Mouse (Mus musculus) hindbrain, embryonic 14.5 days (tissue): ENCODE results near the gene Dyrk1a. TPM values are rescaled to one million over a fixed set of nuclear protein-coding genes. Genes with fewer than 3 reads are reported as not detected.

Experiments used
- ATAC-seq: fragments of 200-750 bp; cut with Nextera tagmentation; 2 replicates; pipeline ENCODE4 v1.8.0; 2017; ENCODE audit warnings: moderate number of reproducible peaks, mild to moderate bottlenecking, moderate TSS enrichment, moderate library complexity; ENCODE audit not compliant: low FRiP score
- DNase-seq: peaks from one replicate; pipeline ENCODE4 v3.0.0-alpha.2; 2015; ENCODE audit warnings: low spot score
- H3K27ac ChIP-seq: fragments of 300-500 bp; sonication (generic); 2 replicates; pipeline ENCODE4 v1.5.1; 2014; ENCODE audit warnings: mild to moderate bottlenecking, moderate library complexity
- H3K27me3 ChIP-seq: fragments of 300-500 bp; sonication (generic); 2 replicates; pipeline ENCODE4 v1.6.1; 2014; ENCODE audit warnings: mild to moderate bottlenecking, low read length, mixed read lengths; ENCODE audit not compliant: control insufficient read depth, insufficient read depth
- H3K36me3 ChIP-seq: fragments of 300-500 bp; sonication (generic); replicated peaks from 2 replicates; pipeline ENCODE4 v1.6.1; 2014; ENCODE audit not compliant: control insufficient read depth, insufficient read depth
- H3K4me1 ChIP-seq: fragments of 300-500 bp; sonication (generic); replicated peaks from 2 replicates; pipeline ENCODE4 v1.6.1; 2014; ENCODE audit warnings: antibody characterized with exemption, low read length, mixed read lengths; ENCODE audit not compliant: control insufficient read depth, insufficient read depth
- H3K4me2 ChIP-seq: fragments of 300-500 bp; sonication (generic); replicated peaks from 2 replicates; pipeline ENCODE4 v1.6.1; 2014; ENCODE audit warnings: mild to moderate bottlenecking, moderate library complexity
- H3K4me3 ChIP-seq: fragments of 300-500 bp; sonication (generic); replicated peaks from 2 replicates; pipeline ENCODE4 v1.5.1; 2014; ENCODE audit warnings: mild to moderate bottlenecking, low read length
- H3K9ac ChIP-seq: fragments of 300-500 bp; sonication (generic); 2 replicates; pipeline ENCODE4 v1.6.1; 2014
- H3K9me3 ChIP-seq: fragments of 300-500 bp; sonication (generic); 2 replicates; pipeline ENCODE4 v1.6.1; 2016; ENCODE audit warnings: low read length; ENCODE audit not compliant: control insufficient read depth
- WGBS: fragments of 180-500 bp; shearing (Covaris S2); extraction: QIAGEN DNeasy Blood & Tissue Kit; methylation state at CpG from one replicate; pipeline ENCODE4 v1.1.7; 2014; 5-methylcytosine and 5-hydroxymethylcytosine counted together
- polyA plus RNA-seq: library from polyadenylated mRNA; unstranded; fragments of >200 nt; fragmentation: Nextera tagmentation; extraction: Ambion mirVana; gene quantifications from 2 replicates; pipeline ENCODE4 v1.2.1, GENCODE M21; 2014

Dyrk1a gene
- polyA plus RNA-seq, 1 experiment from 2014 or later: 14.0 TPM

DNA sequence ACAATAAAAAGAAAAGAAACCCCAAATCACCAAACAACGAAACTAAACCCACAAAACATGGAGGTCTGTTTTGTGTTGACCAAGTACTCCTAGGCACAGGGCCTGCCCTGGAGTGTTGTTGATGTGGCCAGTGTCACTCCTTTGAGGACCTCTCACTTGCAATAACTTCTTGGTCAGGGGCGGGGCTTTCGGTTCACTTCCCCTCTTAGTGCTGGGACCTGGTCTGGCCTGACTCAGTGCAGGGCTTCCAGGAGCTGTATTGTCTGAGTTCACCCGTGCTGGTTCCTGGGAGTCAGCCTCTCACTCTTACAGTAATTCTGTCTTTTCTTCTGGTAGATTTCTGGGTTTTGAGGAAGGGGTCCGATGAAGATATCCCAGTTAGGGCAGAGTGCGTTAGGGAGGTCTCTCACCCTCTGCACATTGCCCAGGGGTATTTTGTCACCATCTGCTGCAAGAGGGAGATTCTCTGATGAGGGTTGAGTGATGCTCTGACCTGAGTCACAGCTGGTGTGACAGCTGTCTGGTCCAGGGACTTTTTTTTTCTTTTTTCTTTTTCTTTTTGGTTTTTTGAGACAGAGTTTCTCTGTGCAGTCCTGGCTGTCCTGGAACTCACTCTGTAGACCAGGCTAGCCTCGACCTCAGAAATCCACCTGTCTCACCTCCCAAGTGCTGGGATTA is 150.8 kb downstream of the Dyrk1a start:
- Histone ChIP-seq H3K9ac (no peak overlapping the region), H3K4me3 (no peak overlapping the region), H3K36me3 (no peaks in the 10 kb centered on the region), H3K9me3 (no peaks in the 10 kb centered on the region; the same call in 1 of the 2 replicates), H3K27me3 (no peaks in the 10 kb centered on the region), H3K4me2 (no peak overlapping the region), H3K4me1 (0 out of 2 replicates have a peak, but pooled peaks cover 3% of the 10 kb centered on the region), H3K27ac (no peak overlapping the region)
- ATAC-seq (no peak), DNase-seq (no peak)
- WGBS: 71% methylated on average over 7 of the region's 7 CpGs

DNA sequence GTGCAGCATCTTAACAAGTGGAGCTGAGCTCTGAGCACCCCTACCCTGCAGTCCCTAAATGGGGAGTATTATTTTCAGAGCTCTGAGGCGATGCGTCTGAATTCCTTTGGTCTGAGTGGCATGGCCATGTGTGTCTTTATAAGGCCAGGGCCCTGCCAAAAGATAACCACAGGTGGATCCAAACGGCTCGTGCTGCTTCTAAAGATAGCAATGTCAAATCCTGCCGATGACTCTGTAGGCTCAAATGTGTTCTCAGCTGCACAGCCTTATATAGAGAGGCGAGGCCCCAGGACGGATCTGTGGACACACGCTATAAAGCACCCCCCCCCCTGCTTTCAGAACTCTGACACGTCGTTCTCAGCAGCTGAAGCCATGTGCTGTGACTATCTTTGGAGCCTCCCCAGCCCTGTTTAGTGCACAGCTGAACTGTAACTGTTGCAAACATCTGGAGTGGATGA is 151.8 kb downstream of the Dyrk1a start:
- Histone ChIP-seq H3K9me3 (no peaks in the 10 kb centered on the region; the same call in 1 of the 2 replicates), H3K4me3 (no peak overlapping the region), H3K36me3 (no peaks in the 10 kb centered on the region), H3K9ac (no peak overlapping the region), H3K4me2 (no peak overlapping the region), H3K27me3 (no peaks in the 10 kb centered on the region), H3K4me1 (0 out of 2 replicates have a peak, but pooled peaks cover 3% of the 10 kb centered on the region), H3K27ac (no peak overlapping the region)
- 84% methylated on average over 10 of the region's 10 CpGs for WGBS
- DNase-seq (no peak), ATAC-seq (no peak)

- WGBS: 84% methylated on average over 12 of the region's 12 CpGs
- no peak overlapping the region for H3K27ac ChIP-seq
- H3K4me2 ChIP-seq: no peak overlapping the region
- no peak for ATAC-seq
- no peaks in the 10 kb centered on the region for H3K36me3 ChIP-seq
- 0 out of 2 replicates have a peak, but pooled peaks cover 3% of the 10 kb centered on the region for H3K4me1 ChIP-seq
- no peak overlapping the region for H3K9ac ChIP-seq
- no peaks in the 10 kb centered on the region for H3K27me3 ChIP-seq
- no peaks in the 10 kb centered on the region for H3K9me3 ChIP-seq
- no peak overlapping the region for H3K4me3 ChIP-seq
- no peak for DNase-seq
Measured at GRCm38 (mm10) chr16:94722936-94723335, 153.1 kb downstream of the Dyrk1a start.

- Histone ChIP-seq H3K9me3 (no peaks in the 10 kb centered on the region), H3K4me3 (peak overlapping the region; percentile 37), H3K9ac (peak overlapping the region; percentile 51), H3K4me2 (peak overlapping the region; percentile 85), H3K27ac (peak overlapping the region; percentile 85), H3K4me1 (0 out of 2 replicates have a peak, but pooled peaks cover 3% of the 10 kb centered on the region), H3K36me3 (no peaks in the 10 kb centered on the region), H3K27me3 (no peaks in the 10 kb centered on the region)
- DNase-seq: peak; percentile 88
- WGBS: 0% methylated on average over 23 of the region's 23 CpGs
- ATAC-seq: peak; percentile 95
Measured at GRCm38 (mm10) chr16:94724061-94724596, 154.3 kb downstream of the Dyrk1a start.

- H3K9me3 ChIP-seq: no peaks in the 10 kb centered on the region
- no peaks in the 10 kb centered on the region for H3K36me3 ChIP-seq
- ATAC-seq: peak; percentile 38; the same call in 1 of the 2 replicates
- H3K4me2 ChIP-seq: peak overlapping the region; percentile 85
- H3K4me1 ChIP-seq: 0 out of 2 replicates have a peak, but pooled peaks cover 3% of the 10 kb centered on the region
- H3K27me3 ChIP-seq: no peaks in the 10 kb centered on the region
- under 1% methylated on average over 18 of the region's 18 CpGs for WGBS
- peak overlapping the region; percentile 51 for H3K9ac ChIP-seq
- DNase-seq: peak; percentile 69
- peak overlapping the region; percentile 37 for H3K4me3 ChIP-seq
- peak overlapping the region; percentile 85 for H3K27ac ChIP-seq
Measured at GRCm38 (mm10) chr16:94724747-94725211, 155.0 kb downstream of the Dyrk1a start.

GRCm38 (mm10) chr16:94729236-94729635 is 159.4 kb downstream of the Dyrk1a start:
- Histone ChIP-seq H3K27ac (no peak overlapping the region), H3K4me1 (no peaks in the 10 kb centered on the region), H3K4me2 (no peak overlapping the region), H3K9ac (no peak overlapping the region), H3K36me3 (no peaks in the 10 kb centered on the region), H3K27me3 (no peaks in the 10 kb centered on the region), H3K4me3 (no peak overlapping the region), H3K9me3 (no peaks in the 10 kb centered on the region)
- 91% methylated on average over 6 of the region's 6 CpGs for WGBS
- ATAC-seq: no peak
- DNase-seq: no peak

DNA sequence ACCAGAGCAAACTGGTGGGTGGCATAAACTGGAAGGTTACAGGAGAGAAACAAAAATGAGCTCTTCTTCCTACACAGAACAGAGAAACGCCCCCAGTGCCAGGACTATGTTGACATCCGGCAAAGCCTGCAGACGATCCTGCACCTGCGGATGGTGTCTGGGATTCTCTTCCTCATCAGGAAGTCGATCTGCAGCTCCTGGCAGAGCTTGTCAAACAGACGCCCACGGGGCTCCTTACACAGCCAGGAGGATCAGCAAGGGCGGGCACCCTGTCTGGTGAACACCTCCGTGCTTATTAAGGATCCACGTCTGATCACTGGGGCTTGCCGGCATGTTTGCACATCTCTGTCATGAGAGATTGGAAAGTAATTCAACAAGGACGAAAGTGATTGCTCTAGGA is 161.2 kb downstream of the Dyrk1a start:
- DNase-seq: no peak

DNA sequence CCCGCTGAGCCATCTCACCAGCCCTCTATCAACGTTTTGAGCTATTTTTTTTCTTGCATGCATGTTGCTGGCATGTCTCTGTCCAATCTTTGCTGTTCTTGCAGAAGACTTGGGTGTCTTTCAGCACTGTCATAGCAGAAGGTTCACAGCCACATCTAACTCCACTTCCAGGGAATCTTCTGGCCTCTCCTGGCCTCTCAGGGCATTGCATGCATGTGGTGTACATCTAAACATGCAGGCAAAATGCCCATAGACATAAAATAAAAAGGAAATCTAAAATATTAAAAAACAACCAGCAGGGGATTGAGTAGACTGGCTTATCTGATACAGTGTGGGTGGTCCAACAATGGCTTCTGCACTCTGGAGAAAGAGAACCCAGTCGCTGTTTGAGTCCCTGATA is 165.7 kb downstream of the Dyrk1a start:
- Histone ChIP-seq H3K4me3 (no peak overlapping the region), H3K9me3 (no peaks in the 10 kb centered on the region), H3K4me2 (no peak overlapping the region), H3K27me3 (no peaks in the 10 kb centered on the region), H3K4me1 (no peaks in the 10 kb centered on the region), H3K9ac (no peak overlapping the region), H3K36me3 (no peaks in the 10 kb centered on the region), H3K27ac (no peak overlapping the region)
- ATAC-seq (no peak), DNase-seq (no peak)
- WGBS: 64% methylated on average over 3 of the region's 3 CpGs

More for the DNA sequence above, 161.2 kb downstream of the Dyrk1a start:
- WGBS: 73% methylated on average over 12 of the region's 12 CpGs
- Histone ChIP-seq H3K4me3 (no peak overlapping the region), H3K9ac (no peak overlapping the region), H3K4me2 (no peak overlapping the region), H3K4me1 (no peaks in the 10 kb centered on the region), H3K9me3 (no peaks in the 10 kb centered on the region), H3K27me3 (no peaks in the 10 kb centered on the region), H3K36me3 (no peaks in the 10 kb centered on the region), H3K27ac (no peak overlapping the region)
- ATAC-seq: no peak

DNA sequence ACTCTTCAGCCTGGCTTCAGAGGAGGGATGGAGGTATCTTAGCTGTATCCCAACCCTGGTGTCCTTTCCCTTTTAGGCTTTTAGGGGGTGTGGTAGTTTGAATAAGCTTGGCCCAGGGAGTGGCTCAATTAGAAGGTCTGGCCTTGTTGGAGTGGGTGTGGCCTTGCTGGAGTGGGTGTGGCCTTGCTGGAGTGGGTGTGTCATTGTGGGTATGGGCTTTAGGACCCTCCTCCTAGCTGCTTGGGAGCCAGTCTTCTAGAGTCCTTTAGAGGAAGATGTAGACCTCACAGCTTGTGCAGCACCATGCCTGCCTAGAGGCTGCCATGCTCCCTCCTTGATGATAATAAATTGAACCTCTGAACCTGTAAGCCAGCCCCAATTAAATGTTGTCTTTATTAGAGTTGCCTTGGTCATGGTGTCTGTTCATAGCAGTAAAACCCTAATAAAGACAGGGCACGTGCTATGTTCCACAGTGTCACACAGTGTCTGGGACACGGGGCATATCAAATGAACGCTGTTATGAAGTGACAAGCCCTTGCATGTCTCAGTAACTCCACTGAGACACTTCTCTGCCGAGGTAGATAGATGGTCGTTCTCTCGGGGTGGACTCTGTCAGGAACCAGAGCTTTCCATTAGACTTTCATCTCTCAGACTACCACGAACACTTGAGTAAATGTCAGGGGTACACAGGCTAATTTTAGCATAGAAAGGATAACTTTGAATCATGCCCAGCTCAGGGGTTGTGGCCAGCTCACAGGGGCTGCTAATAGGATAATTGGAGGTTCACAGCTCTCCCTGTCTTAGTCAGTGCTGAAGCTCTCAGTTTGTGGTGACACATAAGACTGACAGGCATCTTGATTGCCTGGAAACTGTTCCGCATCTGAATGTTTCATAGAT is 166.9 kb downstream of the Dyrk1a start:
- Histone ChIP-seq H3K9me3 (no peaks in the 10 kb centered on the region), H3K4me2 (no peak overlapping the region), H3K4me1 (no peaks in the 10 kb centered on the region), H3K36me3 (no peaks in the 10 kb centered on the region), H3K27me3 (no peaks in the 10 kb centered on the region), H3K9ac (no peak overlapping the region), H3K27ac (no peak overlapping the region), H3K4me3 (no peak overlapping the region)
- DNase-seq (no peak), ATAC-seq (no peak)
- 83% methylated on average over 8 of the region's 8 CpGs for WGBS
